Mouse (Mus musculus) hematopoietic stem cell, adult 5-6 weeks (primary cell): ENCODE measurements around the gene Utf1. TPM values are rescaled to one million over a fixed set of nuclear protein-coding genes. Genes with fewer than 3 reads are reported as not detected.
A peak's percentile ranks its signal among the peaks of the same experiment; 100 is the strongest.

ENCODE experiments used
- ATAC-seq, 2 experiments: fragments of 125-278 bp in 1 of 2; replicated peaks in 1 of 2; 2 replicates each; pipeline ENCODE4 v1.8.0; 2016 to 2017; ENCODE audit warnings: inconsistent platforms in 2 of 2, mild to moderate bottlenecking in 2 of 2, moderate number of reproducible peaks in 2 of 2, low read depth in 1 of 2, moderate TSS enrichment in 1 of 2; ENCODE audit not compliant: low FRiP score in 2 of 2, poor library complexity in 2 of 2, severe bottlenecking in 2 of 2, insufficient read depth in 1 of 2, low TSS enrichment in 1 of 2
- total RNA-seq: library from RNA; stranded (forward); fragments of 172-1452, 232-1000 nt; gene quantifications from 2 replicates; pipeline ENCODE4 v1.2.3, GENCODE M21; 2017

Gene Utf1
- total RNA-seq, result not detected in 2 replicates

- peak; percentile 30 to 51 for ATAC-seq
Observed at GRCm38 (mm10) chr7:139943674-139944281, at the start of gene Utf1. TSS of gene Utf1 (plus strand) at chr7:139943789.

- ATAC-seq, result no peak
Observed at GRCm38 (mm10) chr7:139894655-139895557, 48.7 kb upstream of the Utf1 start, which contains the start of gene Kndc1. TSS of gene Kndc1 (plus strand) at chr7:139894696.

- no peak for ATAC-seq
Observed at GRCm38 (mm10) chr7:139896271-139896670, 47.3 kb upstream of the Utf1 start.

GRCm38 (mm10) chr7:139896796-139897195, 46.8 kb upstream of the Utf1 start:
- no peak for ATAC-seq

GRCm38 (mm10) chr7:139898606-139899005, 45.0 kb upstream of the Utf1 start:
- ATAC-seq, result no peak

- ATAC-seq, result no peak
Observed at GRCm38 (mm10) chr7:139899505-139899904, 44.1 kb upstream of the Utf1 start.

GRCm38 (mm10) chr7:139900456-139900855, 43.1 kb upstream of the Utf1 start:
- no peak for ATAC-seq

GRCm38 (mm10) chr7:139900896-139901295, 42.7 kb upstream of the Utf1 start:
- no peak for ATAC-seq

- no peak for ATAC-seq
Observed at GRCm38 (mm10) chr7:139901981-139902380, 41.6 kb upstream of the Utf1 start.

- 0 out of 4 replicates have a peak, but pooled peaks of 1 of the 2 experiments have one; percentile 38 for ATAC-seq
Observed at GRCm38 (mm10) chr7:139905261-139905660, 38.3 kb upstream of the Utf1 start.

- peak; percentile 80 to 86 for ATAC-seq
Observed at GRCm38 (mm10) chr7:139905661-139906060, 37.9 kb upstream of the Utf1 start.

- no peak for ATAC-seq
Observed at GRCm38 (mm10) chr7:139908176-139908575, 35.4 kb upstream of the Utf1 start.

- ATAC-seq, result no peak
Observed at GRCm38 (mm10) chr7:139909469-139909868, 34.1 kb upstream of the Utf1 start.

- no peak for ATAC-seq
Observed at GRCm38 (mm10) chr7:139910204-139910835, 33.3 kb upstream of the Utf1 start.

GRCm38 (mm10) chr7:139914141-139915047, 29.2 kb upstream of the Utf1 start:
- no peak; a peak in 1 of 4 replicates for ATAC-seq

- ATAC-seq, result no peak
Observed at GRCm38 (mm10) chr7:139915646-139916257, 27.8 kb upstream of the Utf1 start.

GRCm38 (mm10) chr7:139916345-139916744, 27.2 kb upstream of the Utf1 start:
- ATAC-seq, result no peak
